Mouse (Mus musculus) gastrocnemius, postnatal 4 days (tissue): ENCODE results near the gene Plekhg4. TPM values are rescaled to one million over a fixed set of nuclear protein-coding genes. Genes with fewer than 3 reads are reported as not detected.

ENCODE experiments used
- DNase-seq, 2 experiments: peaks; one replicate each; pipeline ENCODE4 v3.0.0; 2021 to 2022; ENCODE audit warnings: low spot score in 2 of 2, mixed read lengths in 2 of 2
- total RNA-seq, 2 experiments: library from RNA; stranded (reverse); gene quantifications; 2 replicates each; pipeline ENCODE4 v1.2.3; 2021

Plekhg4 gene
- total RNA-seq, 2 experiments from 2014 or later, result 0.17 to 0.26 TPM

GRCm38 (mm10) chr8:105348450-105349095 lies 24.5 kb upstream of the Plekhg4 start, which contains the start of gene Slc9a5:
Gene Slc9a5 (plus strand): TSS chr8:105348843.
- DNase-seq, result peak in 1 of 2 experiments; percentile 47

GRCm38 (mm10) chr8:105349096-105349771 lies 23.8 kb upstream of the Plekhg4 start:
- DNase-seq, result no peak

- no peak for DNase-seq
These were observed 22.9 kb upstream of the Plekhg4 start for GRCm38 (mm10) chr8:105350186-105350585.

- no peak for DNase-seq
These were observed 19.4 kb upstream of the Plekhg4 start for GRCm38 (mm10) chr8:105353583-105354135.

GRCm38 (mm10) chr8:105354549-105354948 lies 18.5 kb upstream of the Plekhg4 start:
- DNase-seq, result no peak

- no peak for DNase-seq
These were observed 17.7 kb upstream of the Plekhg4 start for GRCm38 (mm10) chr8:105355179-105356024.

GRCm38 (mm10) chr8:105356681-105357080 lies 16.4 kb upstream of the Plekhg4 start:
- DNase-seq, result no peak

GRCm38 (mm10) chr8:105359208-105359607 lies 13.9 kb upstream of the Plekhg4 start:
- no peak for DNase-seq

- DNase-seq, result no peak
These were observed 13.4 kb upstream of the Plekhg4 start for GRCm38 (mm10) chr8:105359646-105360045.

- no peak for DNase-seq
These were observed 11.0 kb upstream of the Plekhg4 start for GRCm38 (mm10) chr8:105361751-105362702.

- no peak for DNase-seq
These were observed 6.0 kb upstream of the Plekhg4 start for GRCm38 (mm10) chr8:105367107-105367506.

GRCm38 (mm10) chr8:105372473-105372872 lies 601 bp upstream of the Plekhg4 start:
- DNase-seq, result no peak

- no peak for DNase-seq
These were observed 1.5 kb downstream of the Plekhg4 start for GRCm38 (mm10) chr8:105374513-105374966.

GRCm38 (mm10) chr8:105378673-105379072 lies 5.6 kb downstream of the Plekhg4 start:
- peak in 1 of 2 experiments; percentile 42 for DNase-seq

- DNase-seq, result no peak
These were observed 7.2 kb downstream of the Plekhg4 start for GRCm38 (mm10) chr8:105380308-105380707.

- DNase-seq, result no peak
These were observed 11.0 kb downstream of the Plekhg4 start for GRCm38 (mm10) chr8:105384070-105384469.

- DNase-seq, result no peak
These were observed 14.1 kb downstream of the Plekhg4 start for GRCm38 (mm10) chr8:105387151-105387550.

- DNase-seq, result no peak
These were observed 16.0 kb downstream of the Plekhg4 start for GRCm38 (mm10) chr8:105389096-105389495.

GRCm38 (mm10) chr8:105393089-105393787 lies 20.2 kb downstream of the Plekhg4 start:
- no peak for DNase-seq

GRCm38 (mm10) chr8:105393915-105394314 lies 20.8 kb downstream of the Plekhg4 start:
- DNase-seq, result no peak
